Mouse (Mus musculus): ENCODE data around the gene Cnot8. TPM values are rescaled to one million over a fixed set of nuclear protein-coding genes. Genes with fewer than 3 reads are reported as not detected.

Cnot8 gene
- polyA plus RNA-seq, 1 experiment from 2014 or later, result 96.1 TPM

GRCm38 (mm10) chr11:58102146-58102545 is 1.8 kb upstream of the Cnot8 start:
- 75% methylated on average over 3 of the region's 3 CpGs for WGBS
- Histone ChIP-seq H3K4me2 (replicated peaks) (no peak overlapping the region), H3K4me1 (replicated peaks; ENCODE audit: control insufficient read depth, insufficient read depth, low read length) (peaks cover 22% of the 10 kb centered on the region), H3K4me3 (replicated peaks; ENCODE audit: low read length) (no peak overlapping the region), H3K27me3 (ENCODE audit: control insufficient read depth, insufficient read depth, low read length) (peaks cover 12% of the 10 kb centered on the region), H3K36me3 (replicated peaks; ENCODE audit: control insufficient read depth, insufficient read depth) (no peaks in the 10 kb centered on the region), H3K27ac (no peak overlapping the region), H3K9ac (no peak overlapping the region), H3K9me3 (ENCODE audit: control insufficient read depth, low read length) (no peaks in the 10 kb centered on the region)
- ATAC-seq (ENCODE audit: low FRiP score), result no peak
- no peak for DNase-seq (ENCODE audit: low spot score)

GRCm38 (mm10) chr11:58102581-58103343 is 1.2 kb upstream of the Cnot8 start:
- H3K27ac ChIP-seq, result no peak overlapping the region
- ATAC-seq (ENCODE audit: low FRiP score) (no peak), DNase-seq (ENCODE audit: low spot score) (no peak)
- H3K27me3 ChIP-seq (ENCODE audit: control insufficient read depth, insufficient read depth, low read length), result peaks cover 12% of the 10 kb centered on the region
- no peaks in the 10 kb centered on the region for H3K36me3 ChIP-seq (replicated peaks; ENCODE audit: control insufficient read depth, insufficient read depth)
- peaks cover 23% of the 10 kb centered on the region for H3K4me1 ChIP-seq (replicated peaks; ENCODE audit: control insufficient read depth, insufficient read depth, low read length)
- peak overlapping the region; percentile 72; the same call in 1 of the 2 replicates for H3K4me3 ChIP-seq (replicated peaks; ENCODE audit: low read length)
- 90% methylated on average over 9 of the region's 9 CpGs for WGBS
- H3K9ac ChIP-seq, result peak overlapping the region; percentile 62; the same call in 1 of the 2 replicates
- no peaks in the 10 kb centered on the region for H3K9me3 ChIP-seq (ENCODE audit: control insufficient read depth, low read length)
- H3K4me2 ChIP-seq (replicated peaks), result peak overlapping the region; percentile 61

- Histone ChIP-seq H3K4me1 (replicated peaks; ENCODE audit: control insufficient read depth, insufficient read depth, low read length) (peaks cover 22% of the 10 kb centered on the region), H3K4me2 (replicated peaks) (peak overlapping the region; percentile 61), H3K9ac (peak overlapping the region; percentile 62), H3K27ac (peak overlapping the region; percentile 68; the same call in 1 of the 2 replicates), H3K27me3 (ENCODE audit: control insufficient read depth, insufficient read depth, low read length) (peaks cover 7% of the 10 kb centered on the region; the same call in 1 of the 2 replicates), H3K9me3 (ENCODE audit: control insufficient read depth, low read length) (no peaks in the 10 kb centered on the region), H3K36me3 (replicated peaks; ENCODE audit: control insufficient read depth, insufficient read depth) (no peaks in the 10 kb centered on the region), H3K4me3 (replicated peaks; ENCODE audit: low read length) (peak overlapping the region; percentile 72)
- ATAC-seq (ENCODE audit: low FRiP score) (peak; percentile 59), DNase-seq (ENCODE audit: low spot score) (no peak)
- 65% methylated on average over 13 of the region's 13 CpGs for WGBS
These were observed 654 bp upstream of the Cnot8 start for GRCm38 (mm10) chr11:58103344-58103653.

GRCm38 (mm10) chr11:58104351-58104791 is 418 bp downstream of the Cnot8 start:
- Histone ChIP-seq H3K4me1 (replicated peaks; ENCODE audit: control insufficient read depth, insufficient read depth, low read length) (peaks cover 22% of the 10 kb centered on the region), H3K9ac (peak overlapping the region; percentile 79), H3K27me3 (ENCODE audit: control insufficient read depth, insufficient read depth, low read length) (no peaks in the 10 kb centered on the region), H3K9me3 (ENCODE audit: control insufficient read depth, low read length) (no peaks in the 10 kb centered on the region), H3K36me3 (replicated peaks; ENCODE audit: control insufficient read depth, insufficient read depth) (no peaks in the 10 kb centered on the region), H3K4me3 (replicated peaks; ENCODE audit: low read length) (peak overlapping the region; percentile 72), H3K4me2 (replicated peaks) (peak overlapping the region; percentile 73), H3K27ac (peak overlapping the region; percentile 83)
- WGBS, result under 1% methylated on average over 24 of the region's 24 CpGs
- DNase-seq (ENCODE audit: low spot score), result peak; percentile 40
- 0 out of 2 replicates have a peak, but pooled peaks have one; percentile 39 for ATAC-seq (ENCODE audit: low FRiP score)

GRCm38 (mm10) chr11:58107009-58107408 is 3.1 kb downstream of the Cnot8 start:
- ATAC-seq (ENCODE audit: low FRiP score), result no peak
- no peaks in the 10 kb centered on the region for H3K9me3 ChIP-seq (ENCODE audit: control insufficient read depth, low read length)
- H3K4me1 ChIP-seq (replicated peaks; ENCODE audit: control insufficient read depth, insufficient read depth, low read length), result peaks cover 22% of the 10 kb centered on the region
- WGBS, result 49% methylated on average over 3 of the region's 3 CpGs
- H3K4me3 ChIP-seq (replicated peaks; ENCODE audit: low read length), result no peak overlapping the region
- no peak overlapping the region for H3K4me2 ChIP-seq (replicated peaks)
- H3K27me3 ChIP-seq (ENCODE audit: control insufficient read depth, insufficient read depth, low read length), result no peaks in the 10 kb centered on the region
- H3K9ac ChIP-seq, result no peak overlapping the region
- no peak for DNase-seq (ENCODE audit: low spot score)
- H3K27ac ChIP-seq, result no peak overlapping the region
- peaks cover 26% of the 10 kb centered on the region for H3K36me3 ChIP-seq (replicated peaks; ENCODE audit: control insufficient read depth, insufficient read depth)

- Histone ChIP-seq H3K4me3 (replicated peaks; ENCODE audit: low read length) (no peak overlapping the region), H3K36me3 (replicated peaks; ENCODE audit: control insufficient read depth, insufficient read depth) (peaks cover 34% of the 10 kb centered on the region), H3K9ac (no peak overlapping the region), H3K27me3 (ENCODE audit: control insufficient read depth, insufficient read depth, low read length) (no peaks in the 10 kb centered on the region), H3K4me1 (replicated peaks; ENCODE audit: control insufficient read depth, insufficient read depth, low read length) (peaks cover 22% of the 10 kb centered on the region), H3K4me2 (replicated peaks) (no peak overlapping the region), H3K9me3 (ENCODE audit: control insufficient read depth, low read length) (no peaks in the 10 kb centered on the region), H3K27ac (no peak overlapping the region)
- ATAC-seq (ENCODE audit: low FRiP score) (no peak), DNase-seq (ENCODE audit: low spot score) (no peak)
- 94% methylated on average over 4 of the region's 4 CpGs for WGBS
These were observed 3.8 kb downstream of the Cnot8 start for GRCm38 (mm10) chr11:58107664-58108337.

GRCm38 (mm10) chr11:58116560-58116959 is 12.6 kb downstream of the Cnot8 start:
- Histone ChIP-seq H3K27ac (no peak overlapping the region), H3K4me1 (replicated peaks; ENCODE audit: control insufficient read depth, insufficient read depth, low read length) (no peaks in the 10 kb centered on the region), H3K4me3 (replicated peaks; ENCODE audit: low read length) (no peak overlapping the region), H3K9ac (no peak overlapping the region), H3K4me2 (replicated peaks) (no peak overlapping the region), H3K9me3 (ENCODE audit: control insufficient read depth, low read length) (no peaks in the 10 kb centered on the region), H3K27me3 (ENCODE audit: control insufficient read depth, insufficient read depth, low read length) (no peaks in the 10 kb centered on the region), H3K36me3 (replicated peaks; ENCODE audit: control insufficient read depth, insufficient read depth) (peaks cover 95% of the 10 kb centered on the region)
- 81% methylated on average over 1 of the region's 1 CpGs for WGBS
- no peak for ATAC-seq (ENCODE audit: low FRiP score)
- DNase-seq (ENCODE audit: low spot score), result no peak

GRCm38 (mm10) chr11:58117044-58117652 is 13.2 kb downstream of the Cnot8 start:
- DNase-seq (ENCODE audit: low spot score), result no peak
- WGBS, result 89% methylated on average over 10 of the region's 10 CpGs

GRCm38 (mm10) chr11:58120655-58121054 is 16.7 kb downstream of the Cnot8 start:
- Histone ChIP-seq H3K27me3 (ENCODE audit: control insufficient read depth, insufficient read depth, low read length) (no peaks in the 10 kb centered on the region), H3K27ac (no peak overlapping the region), H3K4me2 (replicated peaks) (no peak overlapping the region), H3K9ac (no peak overlapping the region), H3K36me3 (replicated peaks; ENCODE audit: control insufficient read depth, insufficient read depth) (peaks cover 94% of the 10 kb centered on the region), H3K4me3 (replicated peaks; ENCODE audit: low read length) (no peak overlapping the region), H3K4me1 (replicated peaks; ENCODE audit: control insufficient read depth, insufficient read depth, low read length) (no peaks in the 10 kb centered on the region), H3K9me3 (ENCODE audit: control insufficient read depth, low read length) (no peaks in the 10 kb centered on the region)
- 90% methylated on average over 3 of the region's 3 CpGs for WGBS
- no peak for DNase-seq (ENCODE audit: low spot score)
- no peak for ATAC-seq (ENCODE audit: low FRiP score)

More at GRCm38 (mm10) chr11:58117044-58117652, 13.2 kb downstream of the Cnot8 start:
- Histone ChIP-seq H3K9ac (no peak overlapping the region), H3K9me3 (ENCODE audit: control insufficient read depth, low read length) (no peaks in the 10 kb centered on the region), H3K36me3 (replicated peaks; ENCODE audit: control insufficient read depth, insufficient read depth) (peaks cover 95% of the 10 kb centered on the region), H3K4me2 (replicated peaks) (no peak overlapping the region), H3K27ac (no peak overlapping the region), H3K4me3 (replicated peaks; ENCODE audit: low read length) (no peak overlapping the region), H3K4me1 (replicated peaks; ENCODE audit: control insufficient read depth, insufficient read depth, low read length) (no peaks in the 10 kb centered on the region), H3K27me3 (ENCODE audit: control insufficient read depth, insufficient read depth, low read length) (no peaks in the 10 kb centered on the region)
- ATAC-seq (ENCODE audit: low FRiP score), result no peak
